Mouse (Mus musculus): ENCODE results near the gene Skap1. TPM values are rescaled to one million over a fixed set of nuclear protein-coding genes. Genes with fewer than 3 reads are reported as not detected.
"Not testable (repeated sequence)": the region's sequence is repeated elsewhere in the genome, so short reads cannot be mapped to it uniquely, and the experiment has no call there.

Gene Skap1
- polyA plus RNA-seq, 1 experiment from 2014 or later, result 1.8 TPM

DNA sequence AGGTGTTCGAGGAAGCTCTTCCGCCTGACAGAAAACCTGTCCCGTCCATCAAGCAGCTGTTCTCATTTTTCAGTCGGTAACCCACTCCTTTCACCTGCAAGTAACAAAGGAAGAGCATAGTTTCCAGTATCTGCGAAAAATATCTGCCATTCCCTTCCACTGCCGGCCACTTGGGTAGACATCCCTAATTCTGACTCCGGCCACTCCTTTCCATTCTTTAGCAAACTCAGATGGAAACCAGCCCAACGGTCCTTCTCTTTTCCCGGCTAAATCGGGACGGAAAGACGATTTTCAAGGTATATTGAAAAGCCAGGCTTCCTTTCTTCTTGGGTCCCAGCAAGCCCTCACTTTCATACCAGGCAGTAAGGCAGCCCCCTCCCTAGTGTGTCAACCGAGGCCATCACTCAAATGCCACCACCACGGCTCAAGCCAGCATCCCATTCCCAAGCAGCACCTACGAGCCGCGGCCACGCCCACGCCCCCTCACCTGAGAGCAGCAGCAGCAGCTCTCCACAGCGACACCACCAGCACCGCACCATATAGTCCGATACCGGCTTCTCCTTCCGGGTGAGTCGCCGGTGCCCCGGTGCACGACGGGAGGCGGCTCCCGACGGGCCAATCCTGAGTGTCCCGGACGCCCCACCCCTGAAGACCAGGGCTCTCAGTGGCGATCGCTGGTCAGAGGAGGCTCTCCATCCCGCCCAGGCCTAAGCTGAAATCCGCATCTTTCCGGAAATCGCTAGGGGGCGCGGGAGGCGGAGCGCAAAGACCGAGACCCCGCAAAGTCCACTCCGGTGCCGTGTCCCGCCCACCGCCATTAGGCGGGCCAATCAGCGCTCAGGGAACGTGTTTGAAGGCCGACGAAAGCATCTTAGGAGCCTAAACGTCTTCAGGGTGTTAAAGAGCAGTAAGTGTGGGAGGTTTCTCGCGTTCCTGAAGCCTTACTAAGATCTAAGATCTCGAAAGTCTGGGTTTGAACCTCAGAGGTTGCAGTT lies 312.9 kb downstream of the Skap1 start, which contains the start of gene Snx11:
TSS of gene Snx11 (minus strand) at position 592 of the 995 bp plus-strand sequence.
- H3K27ac ChIP-seq (ENCODE audit: low read depth, low read length), result peak within 1 kb of the TSS; percentile 45; the same call in 1 of the 2 replicates
- peak within 1 kb of the TSS; percentile 46 for H3K9ac ChIP-seq (ENCODE audit: low read length)
- H3K27me3 ChIP-seq (ENCODE audit: control insufficient read depth, insufficient read depth, low read length), result no peaks in the 10 kb centered on the region

DNA sequence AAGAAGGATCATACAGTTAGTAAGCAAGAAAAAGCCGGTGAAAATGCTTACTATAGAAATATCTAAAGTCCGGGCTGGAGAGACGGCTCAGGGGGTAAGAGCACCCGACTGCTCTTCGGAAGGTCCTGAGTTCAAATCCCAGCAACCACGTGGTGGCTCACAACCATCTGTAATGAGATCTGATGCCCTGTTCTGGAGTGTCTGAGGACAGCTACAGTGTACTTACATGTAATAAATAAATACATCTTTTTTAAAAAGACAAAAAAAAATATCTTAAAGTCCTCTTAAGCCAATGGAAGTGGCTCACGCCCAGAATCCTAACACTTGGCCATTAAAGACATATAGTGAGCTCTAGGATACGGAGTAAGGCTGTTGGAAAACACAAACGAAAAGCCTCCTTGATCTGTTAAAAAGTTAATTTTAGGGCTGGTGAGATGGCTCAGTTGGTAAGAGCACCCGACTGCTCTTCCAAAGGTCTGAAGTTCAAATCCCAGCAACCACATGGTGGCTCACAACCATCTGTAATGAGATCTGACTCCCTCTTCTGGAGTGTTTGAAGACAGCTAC lies 313.8 kb downstream of the Skap1 start:
- ATAC-seq (ENCODE audit: insufficient read depth, low FRiP score, low TSS enrichment); H3K9ac ChIP-seq (ENCODE audit: low read length); H3K9me3 ChIP-seq (ENCODE audit: control insufficient read depth, low read length); H3K36me3 ChIP-seq (ENCODE audit: control insufficient read depth, insufficient read depth, low read length); H3K4me1 ChIP-seq (ENCODE audit: control insufficient read depth, insufficient read depth, low read length); DNase-seq (ENCODE audit: low spot score); H3K27me3 ChIP-seq (ENCODE audit: control insufficient read depth, insufficient read depth, low read length): not testable (repeated sequence)
- 69% methylated on average over 10 of the region's 10 CpGs for WGBS
- Histone ChIP-seq H3K4me2 (ENCODE audit: low read depth) (peak overlapping the region; percentile 75), H3K27ac (ENCODE audit: low read depth, low read length) (0 out of 2 replicates have a peak overlapping the region, but pooled peaks have one; percentile 11), H3K4me3 (ENCODE audit: low read depth, low read length) (peak overlapping the region; percentile 54)

More for the DNA sequence above, 312.9 kb downstream of the Skap1 start, which contains the start of gene Snx11:
- peaks cover 6% of the 10 kb centered on the region; the same call in 1 of the 2 replicates for H3K36me3 ChIP-seq (ENCODE audit: control insufficient read depth, insufficient read depth, low read length)
- H3K4me2 ChIP-seq (ENCODE audit: low read depth), result peak within 1 kb of the TSS; percentile 75
- ATAC-seq (ENCODE audit: insufficient read depth, low FRiP score, low TSS enrichment) (peak; percentile 97), DNase-seq (ENCODE audit: low spot score) (peak; percentile 98)
- no peaks in the 10 kb centered on the region for H3K9me3 ChIP-seq (ENCODE audit: control insufficient read depth, low read length)
- H3K4me3 ChIP-seq (ENCODE audit: low read depth, low read length), result peak within 1 kb of the TSS; percentile 54
- WGBS, result 1% methylated on average over 59 of the region's 59 CpGs
- H3K4me1 ChIP-seq (ENCODE audit: control insufficient read depth, insufficient read depth, low read length), result peaks cover 7% of the 10 kb centered on the region

DNA sequence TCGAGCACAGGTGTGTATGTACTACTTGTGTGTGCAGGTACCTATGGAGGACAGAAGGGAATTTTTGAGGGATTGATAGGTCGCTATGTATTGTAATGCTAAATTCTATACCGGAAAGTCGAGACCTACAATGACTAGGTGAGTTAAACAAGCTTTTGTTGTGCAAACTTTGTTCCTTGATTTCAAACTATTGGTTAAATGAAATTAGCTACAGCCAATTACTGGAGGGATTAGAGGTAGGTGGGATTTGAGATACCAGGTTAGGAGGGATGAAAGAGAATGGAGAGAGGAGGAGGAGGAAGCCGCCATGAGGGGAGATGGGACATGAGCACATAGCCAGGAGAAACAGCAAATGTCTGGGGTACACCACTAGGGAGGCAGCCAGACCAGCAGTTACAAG lies 315.9 kb downstream of the Skap1 start:
- no peak for ATAC-seq (ENCODE audit: insufficient read depth, low FRiP score, low TSS enrichment)
- DNase-seq (ENCODE audit: low spot score), result no peak
- Histone ChIP-seq H3K4me3 (ENCODE audit: low read depth, low read length) (no peak overlapping the region), H3K36me3 (ENCODE audit: control insufficient read depth, insufficient read depth, low read length) (no peaks in the 10 kb centered on the region), H3K4me1 (ENCODE audit: control insufficient read depth, insufficient read depth, low read length) (peaks cover 7% of the 10 kb centered on the region), H3K9me3 (ENCODE audit: control insufficient read depth, low read length) (no peaks in the 10 kb centered on the region), H3K4me2 (ENCODE audit: low read depth) (no peak overlapping the region), H3K9ac (ENCODE audit: low read length) (no peak overlapping the region), H3K27me3 (ENCODE audit: control insufficient read depth, insufficient read depth, low read length) (no peaks in the 10 kb centered on the region), H3K27ac (ENCODE audit: low read depth, low read length) (no peak overlapping the region)
- WGBS, result 80% methylated on average over 5 of the region's 5 CpGs

DNA sequence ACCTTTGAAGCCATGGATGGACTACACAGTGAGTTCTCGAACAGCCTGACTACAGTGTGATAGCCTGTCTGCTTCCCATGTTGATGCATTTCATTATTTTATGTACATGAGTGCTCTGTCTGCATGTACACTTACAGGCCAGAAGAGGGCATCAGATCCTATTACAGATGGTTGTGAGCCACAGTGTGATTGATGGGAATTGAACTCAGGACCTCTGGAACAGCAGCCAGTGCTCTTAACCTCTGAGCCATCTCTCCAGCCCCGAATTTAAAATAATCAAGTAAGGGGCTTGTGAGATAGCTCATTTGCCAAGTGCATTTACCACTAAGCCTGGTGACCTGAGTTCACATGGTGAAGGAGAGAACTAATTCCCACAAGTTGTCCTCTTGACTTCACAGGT lies 317.0 kb downstream of the Skap1 start:
- no peaks in the 10 kb centered on the region for H3K27me3 ChIP-seq (ENCODE audit: control insufficient read depth, insufficient read depth, low read length)
- no peaks in the 10 kb centered on the region for H3K36me3 ChIP-seq (ENCODE audit: control insufficient read depth, insufficient read depth, low read length)
- no peak overlapping the region for H3K27ac ChIP-seq (ENCODE audit: low read depth, low read length)
- no peak overlapping the region for H3K4me3 ChIP-seq (ENCODE audit: low read depth, low read length)
- peaks cover 4% of the 10 kb centered on the region for H3K4me1 ChIP-seq (ENCODE audit: control insufficient read depth, insufficient read depth, low read length)
- ATAC-seq (ENCODE audit: insufficient read depth, low FRiP score, low TSS enrichment) (no peak), DNase-seq (ENCODE audit: low spot score) (no peak)
- 72% methylated on average over 2 of the region's 2 CpGs for WGBS
- no peak overlapping the region for H3K4me2 ChIP-seq (ENCODE audit: low read depth)
- H3K9me3 ChIP-seq (ENCODE audit: control insufficient read depth, low read length), result no peaks in the 10 kb centered on the region
- H3K9ac ChIP-seq (ENCODE audit: low read length), result no peak overlapping the region

DNA sequence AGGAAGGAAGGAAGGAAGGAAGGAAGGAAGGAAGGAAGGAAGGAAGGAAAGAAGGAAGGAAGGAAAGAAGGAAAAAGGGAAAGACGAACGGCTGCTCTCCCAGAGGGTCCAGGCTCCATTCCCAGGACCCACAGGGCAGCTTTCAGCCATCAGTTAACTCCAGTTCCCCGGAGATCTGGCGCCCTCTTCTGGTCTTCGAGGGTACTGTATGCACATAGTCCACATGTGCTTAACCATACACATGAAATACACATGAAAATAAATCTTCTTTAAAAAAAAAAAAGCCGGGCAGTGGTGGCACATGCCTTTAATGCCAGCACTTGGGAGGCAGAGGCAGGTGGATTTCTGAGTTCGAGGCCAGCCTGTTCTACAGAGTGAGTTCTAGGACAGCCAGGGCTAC lies 320.5 kb downstream of the Skap1 start:
- H3K9me3 ChIP-seq (ENCODE audit: control insufficient read depth, low read length); H3K9ac ChIP-seq (ENCODE audit: low read length); H3K4me1 ChIP-seq (ENCODE audit: control insufficient read depth, insufficient read depth, low read length); ATAC-seq (ENCODE audit: insufficient read depth, low FRiP score, low TSS enrichment); H3K27me3 ChIP-seq (ENCODE audit: control insufficient read depth, insufficient read depth, low read length); H3K4me3 ChIP-seq (ENCODE audit: low read depth, low read length); H3K4me2 ChIP-seq (ENCODE audit: low read depth); H3K27ac ChIP-seq (ENCODE audit: low read depth, low read length); H3K36me3 ChIP-seq (ENCODE audit: control insufficient read depth, insufficient read depth, low read length): not testable (repeated sequence)
- WGBS, result 14% methylated on average over 7 of the region's 7 CpGs
- DNase-seq (ENCODE audit: low spot score), result peak; percentile 79

DNA sequence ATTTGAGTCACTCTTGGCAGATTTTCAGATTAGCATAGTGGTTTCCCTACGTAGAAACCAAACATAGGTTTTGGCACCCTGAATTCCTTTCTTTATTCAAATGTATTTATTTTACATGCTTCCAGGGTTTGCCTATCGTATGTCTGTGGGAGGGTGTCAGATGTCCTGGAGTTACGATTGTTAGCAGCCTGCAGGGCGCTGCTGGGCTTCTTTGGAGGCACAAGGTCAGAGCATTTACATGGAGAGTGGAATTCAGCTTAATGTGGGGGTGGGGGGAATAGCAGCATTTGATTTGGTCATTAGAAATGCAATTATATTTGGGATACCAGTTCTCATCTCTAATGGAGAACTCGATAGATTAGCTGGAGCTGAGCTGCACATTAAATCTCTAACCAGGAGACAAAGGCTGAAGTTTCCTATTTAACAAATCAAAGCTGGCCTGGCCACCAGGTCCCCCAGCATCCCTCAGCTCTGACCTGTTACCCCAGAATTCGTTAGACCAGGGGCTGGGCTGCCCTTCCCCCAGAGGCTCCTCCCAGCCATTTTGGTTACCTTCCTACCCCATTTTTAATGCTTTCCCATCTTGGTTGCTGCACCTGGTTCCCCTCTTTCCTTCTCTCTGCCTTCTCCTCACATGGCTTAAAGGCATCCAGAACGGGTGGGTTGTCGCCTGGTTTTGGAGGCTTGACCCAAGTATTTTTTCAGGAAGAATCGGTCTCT lies 322.5 kb downstream of the Skap1 start:
- Histone ChIP-seq H3K9ac (ENCODE audit: low read length) (no peak overlapping the region), H3K27ac (ENCODE audit: low read depth, low read length) (no peak overlapping the region), H3K4me2 (ENCODE audit: low read depth) (no peak overlapping the region), H3K9me3 (ENCODE audit: control insufficient read depth, low read length) (no peaks in the 10 kb centered on the region), H3K4me3 (ENCODE audit: low read depth, low read length) (no peak overlapping the region), H3K36me3 (ENCODE audit: control insufficient read depth, insufficient read depth, low read length) (no peaks in the 10 kb centered on the region), H3K27me3 (ENCODE audit: control insufficient read depth, insufficient read depth, low read length) (no peaks in the 10 kb centered on the region), H3K4me1 (ENCODE audit: control insufficient read depth, insufficient read depth, low read length) (peaks cover 8% of the 10 kb centered on the region; the same call in 1 of the 2 replicates)
- WGBS, result 37% methylated on average over 9 of the region's 9 CpGs
- DNase-seq (ENCODE audit: low spot score) (no peak), ATAC-seq (ENCODE audit: insufficient read depth, low FRiP score, low TSS enrichment) (no peak)

DNA sequence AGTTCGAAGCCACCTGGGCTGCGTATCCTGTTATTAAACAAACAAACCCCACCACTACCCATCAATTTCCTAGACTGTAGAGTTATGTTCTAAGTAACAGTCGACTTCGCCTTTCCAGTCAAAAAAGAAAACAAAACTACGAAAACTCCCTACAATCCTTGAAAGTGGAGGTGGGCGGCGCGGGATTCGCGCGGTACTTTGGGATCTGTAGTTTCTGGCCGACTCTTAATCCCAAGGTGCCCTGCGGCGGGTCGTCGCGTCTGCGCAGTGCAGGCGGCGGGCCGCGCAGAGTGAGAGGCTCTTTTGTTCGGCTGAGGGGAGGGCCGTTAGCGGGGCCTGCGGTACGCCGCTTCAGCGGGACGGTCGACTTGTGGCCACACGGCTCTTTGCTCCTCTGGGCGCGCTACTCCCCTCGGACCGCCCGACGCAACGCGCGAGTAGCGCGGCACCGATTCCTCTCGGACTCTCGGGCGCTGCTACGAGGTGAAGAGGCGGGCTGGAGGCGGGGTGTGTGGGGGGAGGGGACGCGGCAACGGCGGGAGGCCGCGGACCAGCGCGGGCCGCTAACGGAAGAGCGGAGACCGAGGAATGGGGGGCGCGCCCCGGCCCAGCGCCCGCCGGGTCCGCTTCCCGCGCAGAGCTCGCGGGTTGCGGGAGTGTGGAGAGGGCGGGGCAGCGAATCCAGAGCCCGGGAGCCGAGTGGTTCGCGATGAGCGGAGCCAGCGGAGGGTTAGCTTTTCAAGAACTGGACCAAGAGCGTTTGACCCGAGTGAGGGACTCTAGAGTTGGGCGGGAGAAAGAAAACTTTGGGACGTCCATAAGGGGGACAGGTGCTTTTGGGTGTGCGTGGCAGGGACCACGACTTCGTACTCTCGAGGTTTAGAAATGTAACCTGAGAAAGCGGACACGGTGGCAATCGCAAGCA lies 324.7 kb downstream of the Skap1 start, which contains the start of gene Cbx1:
TSS of gene Cbx1 (plus strand) at position 257 of the 925 bp plus-strand sequence.
- H3K9ac ChIP-seq (ENCODE audit: low read length), result peak within 1 kb of the TSS; percentile 91
- H3K4me2 ChIP-seq (ENCODE audit: low read depth), result peak within 1 kb of the TSS; percentile 72
- H3K36me3 ChIP-seq (ENCODE audit: control insufficient read depth, insufficient read depth, low read length), result no peaks in the 10 kb centered on the region
- ATAC-seq (ENCODE audit: insufficient read depth, low FRiP score, low TSS enrichment), result peak; percentile 92
- H3K4me3 ChIP-seq (ENCODE audit: low read depth, low read length), result peak within 1 kb of the TSS; percentile 69
- WGBS, result 1% methylated on average over 85 of the region's 93 CpGs
- H3K4me1 ChIP-seq (ENCODE audit: control insufficient read depth, insufficient read depth, low read length), result peaks cover 8% of the 10 kb centered on the region; the same call in 1 of the 2 replicates
- DNase-seq (ENCODE audit: low spot score), result peak; percentile 95
- peak within 1 kb of the TSS; percentile 93 for H3K27ac ChIP-seq (ENCODE audit: low read depth, low read length)
- no peaks in the 10 kb centered on the region for H3K9me3 ChIP-seq (ENCODE audit: control insufficient read depth, low read length)
- no peaks in the 10 kb centered on the region for H3K27me3 ChIP-seq (ENCODE audit: control insufficient read depth, insufficient read depth, low read length)
